Mouse (Mus musculus): ENCODE results near the gene Gata3. TPM values are rescaled to one million over a fixed set of nuclear protein-coding genes. Genes with fewer than 3 reads are reported as not detected.

Gene Gata3
- polyA plus RNA-seq, 1 experiment from 2014 or later = 1.4 TPM

DNA sequence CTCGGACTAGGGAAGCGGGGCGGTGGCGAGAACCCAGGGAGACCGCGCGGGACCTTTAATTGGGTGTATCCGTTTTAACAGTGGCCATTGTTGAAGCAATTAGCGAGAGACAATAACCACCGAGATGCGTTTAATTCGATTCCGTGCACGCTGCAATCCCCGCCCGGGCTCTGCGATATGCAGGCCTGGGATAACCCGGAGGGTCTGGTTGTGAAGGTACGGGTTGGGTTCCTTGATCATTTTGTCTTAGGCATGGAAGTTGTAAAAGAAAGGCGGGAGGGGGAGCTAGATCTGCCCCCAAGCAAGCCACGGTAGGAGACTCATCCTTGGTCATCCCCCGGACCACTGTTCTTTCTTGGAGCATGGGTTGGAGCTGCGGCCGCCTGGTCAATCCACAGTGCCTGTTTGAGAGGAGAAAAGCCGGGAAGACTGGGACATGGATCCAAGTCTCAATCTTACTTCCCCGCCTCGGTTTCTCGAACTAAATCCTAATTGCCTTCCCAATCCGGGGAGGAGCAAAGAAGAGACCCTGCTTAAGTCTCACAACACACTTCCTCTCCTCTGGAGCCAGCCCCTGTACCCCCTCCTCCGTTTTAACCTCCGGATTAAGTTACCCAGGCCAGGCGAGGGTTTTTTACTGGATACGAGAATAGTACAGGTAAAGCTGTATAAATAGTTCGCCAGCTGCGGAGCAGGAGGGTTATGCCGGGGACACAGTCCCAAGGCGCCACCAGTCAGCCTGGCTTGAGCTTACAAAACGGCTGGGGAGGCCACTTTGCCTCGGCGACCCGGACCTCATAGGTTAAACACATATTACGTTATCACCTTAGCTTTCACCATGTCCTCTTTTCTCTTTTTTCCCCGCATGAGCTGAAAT, 6.7 kb downstream of the Gata3 start:
- Histone ChIP-seq H3K9me3 (replicated peaks; ENCODE audit: control insufficient read depth, low read length) (no peaks in the 10 kb centered on the region), H3K4me3 (ENCODE audit: low read depth, low read length) (peak overlapping the region; percentile 9; the same call in 1 of the 2 replicates), H3K4me2 (ENCODE audit: low read length) (no peak overlapping the region; the same call in 1 of the 2 replicates), H3K9ac (ENCODE audit: low read length) (no peak overlapping the region), H3K27me3 (replicated peaks; ENCODE audit: control insufficient read depth, insufficient read depth, low read length) (peaks cover 91% of the 10 kb centered on the region), H3K36me3 (ENCODE audit: control insufficient read depth, insufficient read depth, low read length) (no peaks in the 10 kb centered on the region), H3K4me1 (ENCODE audit: control insufficient read depth, insufficient read depth, low read length) (peaks cover 4% of the 10 kb centered on the region; the same call in 1 of the 2 replicates), H3K27ac (ENCODE audit: low read depth, low read length) (no peak overlapping the region)
- under 1% methylated on average over 43 of the region's 43 CpGs for WGBS
- no peak for DNase-seq (ENCODE audit: low spot score)
- ATAC-seq = no peak

GRCm38 (mm10) chr2:9882371-9882925, 7.4 kb downstream of the Gata3 start:
- ATAC-seq (no peak), DNase-seq (ENCODE audit: low spot score) (peak; percentile 63)
- Histone ChIP-seq H3K4me2 (ENCODE audit: low read length) (peak overlapping the region; percentile 22; the same call in 1 of the 2 replicates), H3K9ac (ENCODE audit: low read length) (no peak overlapping the region), H3K4me1 (ENCODE audit: control insufficient read depth, insufficient read depth, low read length) (peaks cover 4% of the 10 kb centered on the region; the same call in 1 of the 2 replicates), H3K4me3 (ENCODE audit: low read depth, low read length) (peak overlapping the region; percentile 9; the same call in 1 of the 2 replicates), H3K36me3 (ENCODE audit: control insufficient read depth, insufficient read depth, low read length) (no peaks in the 10 kb centered on the region), H3K9me3 (replicated peaks; ENCODE audit: control insufficient read depth, low read length) (no peaks in the 10 kb centered on the region), H3K27me3 (replicated peaks; ENCODE audit: control insufficient read depth, insufficient read depth, low read length) (peaks cover 90% of the 10 kb centered on the region), H3K27ac (ENCODE audit: low read depth, low read length) (no peak overlapping the region)
- under 1% methylated on average over 39 of the region's 39 CpGs for WGBS

- no peak overlapping the region for H3K9ac ChIP-seq (ENCODE audit: low read length)
- ATAC-seq (no peak), DNase-seq (ENCODE audit: low spot score) (no peak)
- H3K4me3 ChIP-seq (ENCODE audit: low read depth, low read length) = peak overlapping the region; percentile 14; the same call in 1 of the 2 replicates
- peak overlapping the region; percentile 40; the same call in 1 of the 2 replicates for H3K4me2 ChIP-seq (ENCODE audit: low read length)
- H3K27ac ChIP-seq (ENCODE audit: low read depth, low read length) = no peak overlapping the region
- H3K9me3 ChIP-seq (replicated peaks; ENCODE audit: control insufficient read depth, low read length) = no peaks in the 10 kb centered on the region
- 3% methylated on average over 13 of the region's 13 CpGs for WGBS
- no peaks in the 10 kb centered on the region for H3K36me3 ChIP-seq (ENCODE audit: control insufficient read depth, insufficient read depth, low read length)
- H3K27me3 ChIP-seq (replicated peaks; ENCODE audit: control insufficient read depth, insufficient read depth, low read length) = peaks cover 88% of the 10 kb centered on the region
- H3K4me1 ChIP-seq (ENCODE audit: control insufficient read depth, insufficient read depth, low read length) = peaks cover 4% of the 10 kb centered on the region; the same call in 1 of the 2 replicates
Measured at GRCm38 (mm10) chr2:9881611-9882023, 8.2 kb downstream of the Gata3 start.

GRCm38 (mm10) chr2:9881051-9881591, 8.7 kb downstream of the Gata3 start, which contains the start of gene 4930412O13Rik:
Gene 4930412O13Rik, plus strand, starts transcription at chr2:9881252.
- Histone ChIP-seq H3K4me2 (ENCODE audit: low read length) (peak within 1 kb of the TSS; percentile 40), H3K27me3 (replicated peaks; ENCODE audit: control insufficient read depth, insufficient read depth, low read length) (peaks cover 87% of the 10 kb centered on the region), H3K4me3 (ENCODE audit: low read depth, low read length) (peak within 1 kb of the TSS; percentile 14), H3K27ac (ENCODE audit: low read depth, low read length) (no peak within 1 kb of the TSS), H3K9ac (ENCODE audit: low read length) (no peak within 1 kb of the TSS), H3K36me3 (ENCODE audit: control insufficient read depth, insufficient read depth, low read length) (no peaks in the 10 kb centered on the region), H3K4me1 (ENCODE audit: control insufficient read depth, insufficient read depth, low read length) (peaks cover 4% of the 10 kb centered on the region; the same call in 1 of the 2 replicates), H3K9me3 (replicated peaks; ENCODE audit: control insufficient read depth, low read length) (no peaks in the 10 kb centered on the region)
- ATAC-seq = no peak
- no peak for DNase-seq (ENCODE audit: low spot score)
- WGBS = under 1% methylated on average over 33 of the region's 35 CpGs

- DNase-seq (ENCODE audit: low spot score) = no peak
- WGBS = 3% methylated on average over 11 of the region's 11 CpGs
- peaks cover 87% of the 10 kb centered on the region for H3K27me3 ChIP-seq (replicated peaks; ENCODE audit: control insufficient read depth, insufficient read depth, low read length)
- peaks cover 4% of the 10 kb centered on the region; the same call in 1 of the 2 replicates for H3K4me1 ChIP-seq (ENCODE audit: control insufficient read depth, insufficient read depth, low read length)
- no peak overlapping the region for H3K4me2 ChIP-seq (ENCODE audit: low read length)
- no peak overlapping the region for H3K4me3 ChIP-seq (ENCODE audit: low read depth, low read length)
- no peaks in the 10 kb centered on the region for H3K9me3 ChIP-seq (replicated peaks; ENCODE audit: control insufficient read depth, low read length)
- no peak overlapping the region for H3K9ac ChIP-seq (ENCODE audit: low read length)
- no peak overlapping the region for H3K27ac ChIP-seq (ENCODE audit: low read depth, low read length)
- no peak for ATAC-seq
- no peaks in the 10 kb centered on the region for H3K36me3 ChIP-seq (ENCODE audit: control insufficient read depth, insufficient read depth, low read length)
Measured at GRCm38 (mm10) chr2:9880271-9880670, 9.6 kb downstream of the Gata3 start.

DNA sequence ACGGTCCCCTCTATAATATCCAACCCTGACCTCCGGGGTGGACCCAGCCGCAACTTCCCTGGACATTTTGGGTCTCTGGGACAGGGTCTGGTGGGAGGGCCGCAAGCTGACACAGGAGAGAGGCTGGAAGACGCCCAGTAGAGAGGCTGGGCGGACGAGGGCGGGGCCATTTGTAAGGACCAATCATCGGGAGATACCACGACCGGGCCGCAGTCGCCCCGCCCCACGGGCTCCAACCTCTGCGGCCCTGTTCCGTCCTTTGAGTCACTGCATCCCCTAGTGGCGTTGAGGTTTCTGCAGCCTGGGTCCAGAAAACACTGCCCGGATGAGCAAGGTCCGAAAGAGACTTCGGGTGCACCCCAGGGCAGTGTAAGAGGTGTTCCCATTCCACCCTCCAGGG, 10.3 kb downstream of the Gata3 start:
- peak; percentile 90 for DNase-seq (ENCODE audit: low spot score)
- peak; percentile 92 for ATAC-seq
- no peak overlapping the region for H3K9ac ChIP-seq (ENCODE audit: low read length)
- peak overlapping the region; percentile 62 for H3K4me2 ChIP-seq (ENCODE audit: low read length)
- peak overlapping the region; percentile 31 for H3K4me3 ChIP-seq (ENCODE audit: low read depth, low read length)
- no peaks in the 10 kb centered on the region for H3K36me3 ChIP-seq (ENCODE audit: control insufficient read depth, insufficient read depth, low read length)
- no peaks in the 10 kb centered on the region for H3K9me3 ChIP-seq (replicated peaks; ENCODE audit: control insufficient read depth, low read length)
- WGBS = 0% methylated on average over 21 of the region's 21 CpGs
- peaks cover 4% of the 10 kb centered on the region; the same call in 1 of the 2 replicates for H3K4me1 ChIP-seq (ENCODE audit: control insufficient read depth, insufficient read depth, low read length)
- H3K27me3 ChIP-seq (replicated peaks; ENCODE audit: control insufficient read depth, insufficient read depth, low read length) = peaks cover 89% of the 10 kb centered on the region
- no peak overlapping the region for H3K27ac ChIP-seq (ENCODE audit: low read depth, low read length)

DNA sequence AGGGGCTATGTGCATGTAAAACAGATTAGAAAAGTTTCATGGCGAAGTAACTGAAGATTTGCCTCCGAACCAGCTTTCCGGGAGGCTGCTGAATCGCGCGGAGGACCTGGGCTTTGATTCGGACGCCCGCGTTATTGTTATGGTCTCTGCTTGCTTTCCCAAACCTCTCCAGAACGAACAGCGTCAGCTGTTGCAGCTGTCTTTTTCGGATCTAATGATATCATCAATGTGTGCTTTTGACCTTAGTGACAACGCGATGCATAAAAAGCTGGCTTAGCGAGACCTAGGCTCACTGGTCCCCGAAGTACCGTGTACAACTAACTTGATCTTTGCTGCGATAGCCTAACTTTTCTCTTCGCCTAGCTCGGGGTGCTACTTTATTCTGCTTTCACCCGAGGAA, 10.7 kb downstream of the Gata3 start:
- Histone ChIP-seq H3K4me3 (ENCODE audit: low read depth, low read length) (peak overlapping the region; percentile 31), H3K9me3 (replicated peaks; ENCODE audit: control insufficient read depth, low read length) (no peaks in the 10 kb centered on the region), H3K27me3 (replicated peaks; ENCODE audit: control insufficient read depth, insufficient read depth, low read length) (peaks cover 89% of the 10 kb centered on the region), H3K9ac (ENCODE audit: low read length) (no peak overlapping the region), H3K27ac (ENCODE audit: low read depth, low read length) (no peak overlapping the region), H3K36me3 (ENCODE audit: control insufficient read depth, insufficient read depth, low read length) (no peaks in the 10 kb centered on the region), H3K4me2 (ENCODE audit: low read length) (peak overlapping the region; percentile 62), H3K4me1 (ENCODE audit: control insufficient read depth, insufficient read depth, low read length) (peaks cover 4% of the 10 kb centered on the region; the same call in 1 of the 2 replicates)
- under 1% methylated on average over 22 of the region's 22 CpGs for whole genome bisulfite sequencing
- ATAC-seq (peak; percentile 18), DNase-seq (ENCODE audit: low spot score) (no peak)

- Histone ChIP-seq H3K27me3 (replicated peaks; ENCODE audit: control insufficient read depth, insufficient read depth, low read length) (peaks cover 88% of the 10 kb centered on the region), H3K27ac (ENCODE audit: low read depth, low read length) (no peak overlapping the region), H3K4me2 (ENCODE audit: low read length) (peak overlapping the region; percentile 62), H3K36me3 (ENCODE audit: control insufficient read depth, insufficient read depth, low read length) (no peaks in the 10 kb centered on the region), H3K9ac (ENCODE audit: low read length) (no peak overlapping the region), H3K4me3 (ENCODE audit: low read depth, low read length) (peak overlapping the region; percentile 31), H3K9me3 (replicated peaks; ENCODE audit: control insufficient read depth, low read length) (no peaks in the 10 kb centered on the region), H3K4me1 (ENCODE audit: control insufficient read depth, insufficient read depth, low read length) (peaks cover 4% of the 10 kb centered on the region; the same call in 1 of the 2 replicates)
- ATAC-seq = peak; percentile 8; the same call in 1 of the 2 replicates
- under 1% methylated on average over 31 of the region's 33 CpGs for WGBS
- DNase-seq (ENCODE audit: low spot score) = no peak
Measured at GRCm38 (mm10) chr2:9878564-9879081, 11.2 kb downstream of the Gata3 start.
